Mouse (Mus musculus) CH12.LX (cell line): ENCODE data around the gene Ddx28.

Experiments used
- CHD1 ChIP-seq: IDR thresholded peaks from 2 replicates; pipeline ENCODE4 v1.6.1; 2012; ENCODE audit warnings: low read depth, low read length, improper control_type of control experiment, inconsistent platforms
- CTCF ChIP-seq, 2 experiments: IDR thresholded peaks in 1 of 2; conservative IDR thresholded peaks in 1 of 2; 2 replicates each; pipeline ENCODE4 v1.5.1; 2011 to 2012; ENCODE audit warnings: low read depth in 2 of 2, low read length in 2 of 2, improper control_type of control experiment in 1 of 2, inconsistent platforms in 1 of 2, mild to moderate bottlenecking in 1 of 2, moderate library complexity in 1 of 2
- E2F4 ChIP-seq: IDR thresholded peaks from 2 replicates; pipeline ENCODE4 v1.6.1; 2011; ENCODE audit warnings: low read depth, low read length, improper control_type of control experiment; ENCODE audit not compliant: insufficient replicate concordance
- EP300 ChIP-seq: IDR thresholded peaks from 2 replicates; pipeline ENCODE4 v1.6.1; 2011; ENCODE audit warnings: low read length, improper control_type of control experiment
- ETS1 ChIP-seq: conservative IDR thresholded peaks from 2 replicates; pipeline ENCODE4 v1.6.1; 2012; ENCODE audit warnings: low read depth, mild to moderate bottlenecking, inconsistent platforms, low read length, improper control_type of control experiment, moderate library complexity
- MYC ChIP-seq: IDR thresholded peaks from 2 replicates; pipeline ENCODE4 v1.6.1; 2011; ENCODE audit warnings: low read depth, mild to moderate bottlenecking, improper control_type of control experiment, low read length
- NELFE ChIP-seq: IDR thresholded peaks from 2 replicates; pipeline ENCODE4 v1.6.1; 2011; ENCODE audit warnings: low read depth, low read length, improper control_type of control experiment
- POLR2A ChIP-seq: IDR thresholded peaks from 2 replicates; pipeline ENCODE4 v1.6.1; 2011; ENCODE audit warnings: low read depth, mild to moderate bottlenecking, improper control_type of control experiment, low read length
- POLR2AphosphoS2 ChIP-seq: IDR thresholded peaks from 2 replicates; pipeline ENCODE4 v1.6.1; 2011; ENCODE audit warnings: low read depth, low read length, improper control_type of control experiment
- SIN3A ChIP-seq: IDR thresholded peaks from 2 replicates; pipeline ENCODE4 v1.6.1; 2012; ENCODE audit warnings: low read length, improper control_type of control experiment, inconsistent platforms
- TBP ChIP-seq: conservative IDR thresholded peaks from 2 replicates; pipeline ENCODE4 v1.6.1; 2011; ENCODE audit warnings: low read depth, low read length, improper control_type of control experiment
- USF1 ChIP-seq: IDR thresholded peaks from 2 replicates; pipeline ENCODE4 v1.6.1; 2014; ENCODE audit warnings: low read depth, mild to moderate bottlenecking, inconsistent platforms, low read length, improper control_type of control experiment

DNA sequence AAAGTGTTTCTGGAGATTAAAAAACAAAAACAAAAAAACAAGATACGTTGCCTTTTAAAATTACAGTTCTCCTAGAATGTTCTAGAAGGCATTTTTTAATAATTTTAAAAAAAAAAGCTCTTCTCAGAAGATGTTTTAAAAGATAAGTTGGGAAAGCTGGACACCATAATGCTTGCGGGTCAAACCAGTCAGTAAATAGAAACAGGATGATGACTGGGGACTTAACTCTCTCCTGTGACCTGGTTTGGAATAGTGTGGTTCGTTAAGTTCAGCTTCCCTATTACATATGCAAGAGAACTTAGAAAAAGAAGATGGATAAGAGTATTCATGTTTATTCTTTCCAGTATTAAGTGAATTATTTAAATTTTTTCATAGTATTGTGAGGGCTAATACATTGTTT is 48.8 kb upstream of the Ddx28 start:
- TF ChIP-seq CTCF (conservative IDR thresholded peaks at IDR 0.05 in 1 of 2, IDR thresholded peaks at IDR 0.05 in 1 of 2; ENCODE audit: low read depth in 2 of 2, low read length in 2 of 2) (no peak), POLR2A (no peak), SIN3A (no peak), EP300 (no peak), ETS1 (no peak), POLR2AphosphoS2 (no peak), CHD1 (no peak), USF1 (no peak), NELFE (no peak), E2F4 (no peak), MYC (no peak), TBP (no peak; the same call in 1 of the 2 replicates)
